Mouse (Mus musculus) ovary, postnatal 10 days (tissue): ENCODE results near the gene Enpp3.
"Not testable (repeated sequence)": the region's sequence is repeated elsewhere in the genome, so short reads cannot be mapped to it uniquely, and the experiment has no call there.

Experiments
- DNase-seq: peaks from one replicate; pipeline ENCODE4 v3.0.0; 2022; ENCODE audit warnings: low spot score

Enpp3 gene

GRCm38 (mm10) chr10:24822842-24823241 lies 19.8 kb downstream of the Enpp3 start:
- no peak for DNase-seq

GRCm38 (mm10) chr10:24821990-24822676 lies 20.5 kb downstream of the Enpp3 start:
- no peak for DNase-seq

- no peak for DNase-seq
Measured at GRCm38 (mm10) chr10:24819526-24819925, 23.1 kb downstream of the Enpp3 start.

GRCm38 (mm10) chr10:24810639-24811038 lies 32.0 kb downstream of the Enpp3 start:
- DNase-seq: no peak

- no peak for DNase-seq
Measured at GRCm38 (mm10) chr10:24806756-24807155, 35.9 kb downstream of the Enpp3 start.

GRCm38 (mm10) chr10:24805876-24806275 lies 36.7 kb downstream of the Enpp3 start:
- DNase-seq: no peak

- DNase-seq: no peak
Measured at GRCm38 (mm10) chr10:24805173-24805572, 37.5 kb downstream of the Enpp3 start.

GRCm38 (mm10) chr10:24802742-24803244 lies 39.8 kb downstream of the Enpp3 start:
- not testable (repeated sequence) for DNase-seq

GRCm38 (mm10) chr10:24801796-24802195 lies 40.8 kb downstream of the Enpp3 start:
- no peak for DNase-seq

GRCm38 (mm10) chr10:24797246-24797645 lies 45.4 kb downstream of the Enpp3 start:
- DNase-seq: peak; percentile 27

GRCm38 (mm10) chr10:24792756-24793155 lies 49.9 kb downstream of the Enpp3 start:
- DNase-seq: no peak

GRCm38 (mm10) chr10:24789747-24790545 lies 52.7 kb downstream of the Enpp3 start:
- peak; percentile 24 for DNase-seq

GRCm38 (mm10) chr10:24785345-24785744 lies 57.3 kb downstream of the Enpp3 start:
- DNase-seq: no peak

GRCm38 (mm10) chr10:24784624-24785276 lies 57.9 kb downstream of the Enpp3 start:
- no peak for DNase-seq

- DNase-seq: no peak
Measured at GRCm38 (mm10) chr10:24783946-24784345, 58.7 kb downstream of the Enpp3 start.

- DNase-seq: no peak
Measured at GRCm38 (mm10) chr10:24778643-24779020, 64.0 kb downstream of the Enpp3 start.

GRCm38 (mm10) chr10:24777916-24778642 lies 64.5 kb downstream of the Enpp3 start:
- DNase-seq: no peak

- DNase-seq: no peak
Measured at GRCm38 (mm10) chr10:24769496-24769895, 73.1 kb downstream of the Enpp3 start.

- DNase-seq: no peak
Measured at GRCm38 (mm10) chr10:24767695-24768094, 74.9 kb downstream of the Enpp3 start.

- no peak for DNase-seq
Measured at GRCm38 (mm10) chr10:24766061-24766460, 76.6 kb downstream of the Enpp3 start.

- no peak for DNase-seq
Measured at GRCm38 (mm10) chr10:24765151-24765755, 77.4 kb downstream of the Enpp3 start.

- no peak for DNase-seq
Measured at GRCm38 (mm10) chr10:24764640-24765039, 78.0 kb downstream of the Enpp3 start.
